Mouse (Mus musculus): Measurements from ENCODE around the gene Dnajb3. TPM values are rescaled to one million over a fixed set of nuclear protein-coding genes. Genes with fewer than 3 reads are reported as not detected.

Gene Dnajb3
- total and polyA plus RNA-seq, 2 experiments from 2014 or later = 6.9 to 11.8 TPM

DNA sequence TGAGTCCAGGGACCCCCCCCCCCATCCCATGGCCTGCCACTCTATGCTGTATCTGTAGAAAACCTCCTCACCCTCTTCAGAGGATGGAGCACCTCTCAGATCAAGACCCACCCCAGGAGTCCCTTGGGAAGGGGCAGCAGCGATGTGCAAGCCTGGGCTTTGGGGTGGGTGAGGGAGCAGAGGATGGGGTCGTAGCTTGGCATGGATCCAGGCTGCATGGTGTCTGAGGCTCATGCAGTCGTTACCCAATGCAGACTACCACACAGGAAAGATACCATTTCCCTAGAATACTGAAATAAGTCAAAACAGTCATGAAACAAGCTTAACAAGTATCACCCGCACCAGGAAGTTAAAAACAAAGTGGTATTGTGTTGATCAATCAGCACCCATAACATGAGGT is 43.1 kb upstream of the Dnajb3 start:
- no peaks in the 10 kb centered on the region for H3K4me1 ChIP-seq (ENCODE audit: insufficient read depth, low read length)
- 68% methylated on average over 4 of the region's 4 CpGs for WGBS
- H3K27ac ChIP-seq (ENCODE audit: low read depth, low read length) = no peak overlapping the region
- ATAC-seq (ENCODE audit: low FRiP score) (no peak), DNase-seq (ENCODE audit: low spot score) (no peak)
- H3K36me3 ChIP-seq (ENCODE audit: insufficient read depth, low read length) = no peaks in the 10 kb centered on the region
- TF ChIP-seq CTCF (IDR thresholded peaks at IDR 0.05) = no peak
- peaks cover 97% of the 10 kb centered on the region for H3K9me3 ChIP-seq (ENCODE audit: low read length)
- H3K27me3 ChIP-seq (ENCODE audit: insufficient read depth, low read length) = no peaks in the 10 kb centered on the region
- no peak overlapping the region for H3K4me2 ChIP-seq (ENCODE audit: low read depth, low read length, poor library complexity, severe bottlenecking)
- H3K9ac ChIP-seq (replicated peaks; ENCODE audit: low read length, poor library complexity, severe bottlenecking) = no peak overlapping the region
- no peak overlapping the region for H3K4me3 ChIP-seq (ENCODE audit: low read depth, low read length)

DNA sequence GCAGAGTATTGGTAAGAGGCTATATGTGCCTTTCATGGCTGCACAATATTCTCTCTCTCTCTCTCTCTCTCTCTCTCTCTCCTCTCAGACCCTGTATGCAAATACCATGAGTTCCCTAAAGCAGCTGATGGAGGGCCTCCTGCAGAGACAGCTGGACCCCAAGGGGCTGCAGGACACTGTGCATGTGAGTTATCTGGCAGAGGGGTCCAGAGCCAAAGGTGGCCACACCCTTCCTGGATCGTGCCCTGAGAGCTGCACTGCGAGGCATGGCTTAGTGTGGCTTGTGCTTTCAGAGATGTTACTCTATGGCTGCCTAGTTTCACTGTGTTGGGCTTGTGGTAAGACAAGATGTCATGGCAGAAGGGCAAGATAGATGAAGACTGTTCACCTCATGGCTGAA is 42.1 kb upstream of the Dnajb3 start:
- Histone ChIP-seq H3K9me3 (ENCODE audit: low read length) (peaks cover 97% of the 10 kb centered on the region), H3K4me1 (ENCODE audit: insufficient read depth, low read length) (no peaks in the 10 kb centered on the region), H3K27me3 (ENCODE audit: insufficient read depth, low read length) (no peaks in the 10 kb centered on the region), H3K9ac (replicated peaks; ENCODE audit: low read length, poor library complexity, severe bottlenecking) (no peak overlapping the region), H3K36me3 (ENCODE audit: insufficient read depth, low read length) (no peaks in the 10 kb centered on the region), H3K4me2 (ENCODE audit: low read depth, low read length, poor library complexity, severe bottlenecking) (no peak overlapping the region), H3K27ac (ENCODE audit: low read depth, low read length) (no peak overlapping the region), H3K4me3 (ENCODE audit: low read depth, low read length) (no peak overlapping the region)
- WGBS = 50% methylated on average over 2 of the region's 2 CpGs
- no peak for ATAC-seq (ENCODE audit: low FRiP score)
- DNase-seq (ENCODE audit: low spot score) = no peak
- TF ChIP-seq CTCF (IDR thresholded peaks at IDR 0.05) = no peak

DNA sequence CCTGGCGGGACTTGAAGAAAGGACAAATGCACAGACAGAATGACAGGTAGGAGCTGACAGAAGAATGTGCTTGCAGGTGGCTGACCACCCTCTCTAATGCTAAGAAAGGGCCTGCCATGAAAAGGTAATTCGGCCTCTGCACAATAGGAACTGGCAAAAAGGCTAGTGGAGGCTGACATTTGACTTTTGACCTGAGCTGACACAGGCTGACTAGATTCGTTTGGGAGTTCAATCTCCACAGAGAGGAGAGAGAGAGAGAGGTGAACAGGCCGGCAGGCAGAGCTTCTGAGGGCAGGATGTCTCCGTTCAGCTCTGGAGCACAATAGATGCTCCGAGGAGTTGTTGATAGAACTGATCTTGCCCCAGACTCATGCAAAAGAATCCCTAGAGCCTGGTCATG is 40.8 kb upstream of the Dnajb3 start:
- DNase-seq (ENCODE audit: low spot score) = no peak
- WGBS = 44% methylated on average over 6 of the region's 6 CpGs

DNA sequence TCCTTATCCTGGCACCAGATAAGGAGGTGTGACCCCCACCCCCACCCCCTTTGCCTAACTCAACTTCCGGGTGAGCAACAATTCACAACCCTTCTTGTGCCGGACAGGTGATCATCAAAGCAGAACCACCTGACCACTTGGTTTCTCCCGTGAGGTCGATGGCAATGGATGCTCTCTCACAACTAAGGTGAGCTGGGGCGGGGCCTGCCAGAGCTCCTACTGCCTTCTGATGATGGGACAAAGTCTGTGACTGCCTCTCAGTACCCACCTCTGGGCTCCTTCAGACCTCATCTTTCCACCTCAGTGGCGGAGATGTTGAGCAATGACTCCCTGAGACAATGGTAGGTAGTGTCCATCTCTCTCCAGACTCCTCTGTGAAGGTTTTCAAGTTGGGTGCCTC is 40.3 kb upstream of the Dnajb3 start:
- Histone ChIP-seq H3K36me3 (ENCODE audit: insufficient read depth, low read length) (no peaks in the 10 kb centered on the region), H3K4me2 (ENCODE audit: low read depth, low read length, poor library complexity, severe bottlenecking) (no peak overlapping the region), H3K27ac (ENCODE audit: low read depth, low read length) (no peak overlapping the region), H3K4me1 (ENCODE audit: insufficient read depth, low read length) (no peaks in the 10 kb centered on the region), H3K4me3 (ENCODE audit: low read depth, low read length) (no peak overlapping the region), H3K9me3 (ENCODE audit: low read length) (peaks cover 100% of the 10 kb centered on the region), H3K27me3 (ENCODE audit: insufficient read depth, low read length) (no peaks in the 10 kb centered on the region), H3K9ac (replicated peaks; ENCODE audit: low read length, poor library complexity, severe bottlenecking) (no peak overlapping the region)
- 75% methylated on average over 6 of the region's 6 CpGs for WGBS
- no peak; the same call in 1 of the 2 replicates for ATAC-seq (ENCODE audit: low FRiP score)
- no peak for DNase-seq (ENCODE audit: low spot score)
- no peak for TF ChIP-seq CTCF (IDR thresholded peaks at IDR 0.05)

More for the DNA sequence above, 40.8 kb upstream of the Dnajb3 start:
- H3K36me3 ChIP-seq (ENCODE audit: insufficient read depth, low read length) = no peaks in the 10 kb centered on the region
- no peak for ATAC-seq (ENCODE audit: low FRiP score)
- TF ChIP-seq CTCF (IDR thresholded peaks at IDR 0.05) = no peak
- H3K4me1 ChIP-seq (ENCODE audit: insufficient read depth, low read length) = no peaks in the 10 kb centered on the region
- no peak overlapping the region for H3K4me2 ChIP-seq (ENCODE audit: low read depth, low read length, poor library complexity, severe bottlenecking)
- peaks cover 100% of the 10 kb centered on the region for H3K9me3 ChIP-seq (ENCODE audit: low read length)
- no peak overlapping the region for H3K4me3 ChIP-seq (ENCODE audit: low read depth, low read length)
- no peak overlapping the region for H3K27ac ChIP-seq (ENCODE audit: low read depth, low read length)
- H3K27me3 ChIP-seq (ENCODE audit: insufficient read depth, low read length) = no peaks in the 10 kb centered on the region
- no peak overlapping the region for H3K9ac ChIP-seq (replicated peaks; ENCODE audit: low read length, poor library complexity, severe bottlenecking)

DNA sequence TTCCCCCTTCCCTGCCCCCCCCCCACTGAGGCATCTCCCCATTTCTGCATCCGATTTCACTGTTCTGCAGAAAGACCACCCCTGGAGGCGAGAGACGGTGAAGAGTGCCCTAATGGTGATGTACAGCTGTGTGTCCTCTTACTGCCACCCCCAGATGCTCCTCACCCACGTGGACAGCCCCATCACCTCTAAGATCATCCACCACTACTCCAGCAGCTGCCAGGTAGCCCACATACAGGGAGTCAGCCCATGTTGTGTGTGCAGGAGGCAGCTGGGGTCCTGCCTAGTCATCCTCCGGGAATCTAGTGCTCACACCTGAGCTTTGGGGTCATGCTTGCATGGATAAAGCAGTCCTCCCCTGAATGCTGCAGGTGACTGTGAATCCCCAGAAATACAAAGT is 38.3 kb upstream of the Dnajb3 start:
- Histone ChIP-seq H3K9me3 (ENCODE audit: low read length) (peaks cover 100% of the 10 kb centered on the region), H3K27me3 (ENCODE audit: insufficient read depth, low read length) (no peaks in the 10 kb centered on the region), H3K4me2 (ENCODE audit: low read depth, low read length, poor library complexity, severe bottlenecking) (no peak overlapping the region), H3K27ac (ENCODE audit: low read depth, low read length) (no peak overlapping the region), H3K9ac (replicated peaks; ENCODE audit: low read length, poor library complexity, severe bottlenecking) (no peak overlapping the region), H3K36me3 (ENCODE audit: insufficient read depth, low read length) (no peaks in the 10 kb centered on the region), H3K4me1 (ENCODE audit: insufficient read depth, low read length) (no peaks in the 10 kb centered on the region), H3K4me3 (ENCODE audit: low read depth, low read length) (no peak overlapping the region)
- WGBS = 66% methylated on average over 5 of the region's 5 CpGs
- DNase-seq (ENCODE audit: low spot score) (no peak), ATAC-seq (ENCODE audit: low FRiP score) (no peak)
- TF ChIP-seq CTCF (IDR thresholded peaks at IDR 0.05) = no peak

DNA sequence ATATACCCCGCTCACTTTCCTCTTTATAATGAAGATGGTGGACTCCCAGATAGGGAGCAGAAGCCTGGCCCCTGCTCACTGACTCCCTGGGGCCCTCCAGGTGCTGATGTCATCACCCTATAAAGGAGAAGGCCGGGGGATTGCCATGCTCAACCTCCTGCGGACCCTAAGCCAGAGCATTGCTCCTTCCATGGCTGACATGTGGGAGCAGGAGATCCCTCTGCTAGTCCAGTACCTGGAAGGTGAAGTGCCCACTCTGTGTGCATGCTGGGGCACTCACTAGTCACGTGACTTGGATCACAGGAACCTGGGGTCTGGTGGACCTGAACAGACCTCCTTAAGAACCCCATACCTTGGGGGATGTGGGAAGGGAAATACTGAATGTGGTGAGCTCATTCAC is 35.0 kb upstream of the Dnajb3 start:
- H3K27me3 ChIP-seq (ENCODE audit: insufficient read depth, low read length) = no peaks in the 10 kb centered on the region
- 71% methylated on average over 4 of the region's 4 CpGs for WGBS

More for the DNA sequence above, 35.0 kb upstream of the Dnajb3 start:
- Histone ChIP-seq H3K36me3 (ENCODE audit: insufficient read depth, low read length) (no peaks in the 10 kb centered on the region), H3K27ac (ENCODE audit: low read depth, low read length) (no peak overlapping the region), H3K9me3 (ENCODE audit: low read length) (peaks cover 97% of the 10 kb centered on the region), H3K4me2 (ENCODE audit: low read depth, low read length, poor library complexity, severe bottlenecking) (no peak overlapping the region), H3K9ac (replicated peaks; ENCODE audit: low read length, poor library complexity, severe bottlenecking) (no peak overlapping the region), H3K4me3 (ENCODE audit: low read depth, low read length) (no peak overlapping the region), H3K4me1 (ENCODE audit: insufficient read depth, low read length) (no peaks in the 10 kb centered on the region)
- ATAC-seq (ENCODE audit: low FRiP score) (peak; percentile 8; the same call in 1 of the 2 replicates), DNase-seq (ENCODE audit: low spot score) (no peak)
- TF ChIP-seq CTCF (IDR thresholded peaks at IDR 0.05) = no peak

All from midbrain, postnatal 0 days (tissue).